Mouse (Mus musculus): ENCODE results near the gene Acsl3. TPM values are rescaled to one million over a fixed set of nuclear protein-coding genes. Genes with fewer than 3 reads are reported as not detected.

Acsl3 gene
- polyA plus RNA-seq, 1 experiment: 297 TPM

DNA sequence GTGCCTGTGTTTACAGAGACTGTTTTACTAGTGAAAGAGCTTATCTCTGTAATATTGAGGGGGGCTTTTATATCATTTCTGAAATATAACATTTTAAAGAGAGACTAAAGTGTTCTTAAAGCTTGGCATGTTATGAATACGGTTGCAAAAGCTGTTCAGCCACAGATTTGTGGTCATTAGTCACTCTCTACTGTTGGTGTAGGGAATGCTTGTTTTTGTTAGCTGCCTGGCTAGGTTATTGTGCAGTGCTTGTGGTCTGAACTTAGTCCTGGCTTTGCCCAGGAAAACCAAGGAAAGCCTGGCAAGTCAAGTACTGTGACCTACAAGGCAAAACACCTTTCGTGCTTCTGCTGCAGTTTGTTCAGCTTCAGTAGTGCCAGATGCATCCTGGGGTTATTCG is 44.1 kb downstream of the Acsl3 start:
- Histone ChIP-seq H3K4me1 (ENCODE audit: control insufficient read depth, insufficient read depth, low read length) (peaks cover 2% of the 10 kb centered on the region; the same call in 1 of the 2 replicates), H3K4me3 (ENCODE audit: insufficient read depth, low read depth, low read length) (no peak overlapping the region), H3K27ac (ENCODE audit: insufficient read depth, low read depth, low read length) (no peak overlapping the region)
- TF ChIP-seq CTCF (IDR thresholded peaks at IDR 0.05; ENCODE audit: insufficient read depth, low read depth, low read length): no peak
- TF ChIP-seq POLR2A (IDR thresholded peaks at IDR 0.05; ENCODE audit: insufficient read depth, low read depth, low read length): no peak
- WGBS: 83% methylated on average over 3 of the region's 3 CpGs

DNA sequence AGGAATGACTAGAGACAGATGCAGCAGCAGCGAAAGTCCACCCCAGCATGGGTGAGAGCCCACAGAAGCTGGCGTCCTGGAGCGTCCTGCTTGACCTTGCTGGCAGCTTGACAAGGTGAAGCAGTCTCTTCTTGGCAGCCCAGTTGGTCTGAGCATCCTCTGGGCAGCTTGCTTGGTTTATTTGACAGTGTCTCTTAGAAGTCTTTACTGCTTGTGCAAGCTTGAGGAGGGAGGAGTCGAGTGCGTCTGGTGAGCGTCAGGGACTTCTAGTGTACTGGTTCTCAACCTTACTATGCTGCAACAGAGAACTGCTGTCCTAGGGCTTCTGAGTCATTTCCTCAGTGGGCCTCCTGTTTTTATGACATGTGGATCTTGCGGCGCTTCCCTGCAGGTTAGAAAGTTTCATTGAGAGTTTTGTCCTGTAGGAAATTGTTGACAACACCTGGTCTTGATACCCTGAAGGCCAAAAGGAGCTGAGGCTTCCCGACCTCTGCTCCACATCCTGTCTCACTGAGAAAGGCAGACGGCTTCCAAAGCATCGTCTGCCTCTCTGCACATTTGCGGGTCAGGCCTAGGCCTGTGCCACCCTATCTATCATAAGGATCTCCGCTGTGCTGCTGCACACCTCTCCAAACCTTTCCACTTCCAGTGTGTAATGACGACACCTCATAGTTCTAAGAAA is 44.8 kb downstream of the Acsl3 start:
- TF ChIP-seq CTCF (IDR thresholded peaks at IDR 0.05; ENCODE audit: insufficient read depth, low read depth, low read length) (no peak), POLR2A (IDR thresholded peaks at IDR 0.05; ENCODE audit: insufficient read depth, low read depth, low read length) (no peak)
- Histone ChIP-seq H3K27ac (ENCODE audit: insufficient read depth, low read depth, low read length) (no peak overlapping the region), H3K4me1 (ENCODE audit: control insufficient read depth, insufficient read depth, low read length) (peaks cover 2% of the 10 kb centered on the region; the same call in 1 of the 2 replicates), H3K4me3 (ENCODE audit: insufficient read depth, low read depth, low read length) (no peak overlapping the region)
- 78% methylated on average over 14 of the region's 14 CpGs for WGBS

DNA sequence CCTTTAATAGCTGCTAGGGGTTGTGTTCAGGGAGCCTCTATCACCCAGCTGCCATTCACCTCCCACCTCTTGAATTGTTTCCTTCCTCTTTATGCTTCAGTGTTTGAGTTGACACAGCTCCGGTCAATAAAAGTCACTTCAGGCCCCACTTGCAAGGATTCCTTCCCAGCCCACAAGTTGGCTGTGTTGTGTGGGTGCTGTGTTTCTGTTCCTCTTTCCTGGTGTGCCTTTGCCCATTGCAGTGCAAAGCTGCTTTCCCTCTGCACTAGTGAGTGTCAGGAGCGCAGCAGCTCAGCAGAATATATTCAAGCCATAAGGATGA is 45.3 kb downstream of the Acsl3 start:
- H3K4me1 ChIP-seq (ENCODE audit: control insufficient read depth, insufficient read depth, low read length): 0 out of 2 replicates have a peak, but pooled peaks cover under 1% of the 10 kb centered on the region
- 81% methylated on average over 2 of the region's 2 CpGs for WGBS
- no peak for TF ChIP-seq CTCF (IDR thresholded peaks at IDR 0.05; ENCODE audit: insufficient read depth, low read depth, low read length)
- TF ChIP-seq POLR2A (IDR thresholded peaks at IDR 0.05; ENCODE audit: insufficient read depth, low read depth, low read length): no peak
- no peak overlapping the region for H3K27ac ChIP-seq (ENCODE audit: insufficient read depth, low read depth, low read length)
- H3K4me3 ChIP-seq (ENCODE audit: insufficient read depth, low read depth, low read length): no peak overlapping the region

DNA sequence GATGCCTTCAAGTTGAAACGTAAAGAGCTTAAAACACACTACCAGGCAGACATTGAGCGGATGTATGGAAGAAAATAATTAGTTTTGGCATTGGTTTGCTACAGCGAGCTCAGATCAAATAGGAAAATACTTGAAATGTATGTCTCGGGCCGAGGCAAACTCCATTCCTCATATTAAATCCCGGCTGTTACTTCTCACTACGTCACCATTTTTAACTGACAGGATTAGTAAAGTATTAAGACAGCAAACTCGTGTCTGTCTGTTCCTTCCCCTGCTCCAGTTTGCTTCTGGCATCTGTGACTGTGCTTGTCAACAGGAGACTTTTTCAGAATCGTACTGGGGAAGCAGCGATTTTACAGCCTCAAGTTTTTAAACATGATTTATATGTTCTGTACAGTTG is 48.7 kb downstream of the Acsl3 start:
- no peaks in the 10 kb centered on the region for H3K4me1 ChIP-seq (ENCODE audit: control insufficient read depth, insufficient read depth, low read length)
- no peak for TF ChIP-seq POLR2A (IDR thresholded peaks at IDR 0.05; ENCODE audit: insufficient read depth, low read depth, low read length)
- no peak for TF ChIP-seq CTCF (IDR thresholded peaks at IDR 0.05; ENCODE audit: insufficient read depth, low read depth, low read length)
- H3K4me3 ChIP-seq (ENCODE audit: insufficient read depth, low read depth, low read length): no peak overlapping the region
- H3K27ac ChIP-seq (ENCODE audit: insufficient read depth, low read depth, low read length): no peak overlapping the region
- 84% methylated on average over 10 of the region's 10 CpGs for WGBS

DNA sequence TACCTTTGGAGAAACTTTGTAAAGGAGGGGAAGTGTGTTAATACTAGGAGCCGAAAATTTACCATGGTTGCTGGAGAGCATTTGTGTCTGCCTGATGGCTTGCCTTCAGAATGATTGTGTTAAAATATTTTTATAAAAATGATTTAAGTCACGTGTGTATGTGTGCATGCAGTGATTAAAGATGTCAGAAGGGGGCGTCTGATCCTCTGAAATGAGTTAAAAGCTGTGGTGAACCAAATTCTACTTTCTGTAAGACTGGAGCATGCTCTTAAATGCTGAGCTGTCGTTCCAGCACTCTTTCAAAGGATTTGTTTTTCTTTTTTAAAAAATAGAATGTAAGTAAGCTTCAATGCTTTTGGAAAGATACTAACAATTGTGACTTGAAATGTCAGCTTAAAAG is 49.7 kb downstream of the Acsl3 start:
- WGBS: 45% methylated on average over 4 of the region's 4 CpGs
- H3K27ac ChIP-seq (ENCODE audit: insufficient read depth, low read depth, low read length): no peak overlapping the region

DNA sequence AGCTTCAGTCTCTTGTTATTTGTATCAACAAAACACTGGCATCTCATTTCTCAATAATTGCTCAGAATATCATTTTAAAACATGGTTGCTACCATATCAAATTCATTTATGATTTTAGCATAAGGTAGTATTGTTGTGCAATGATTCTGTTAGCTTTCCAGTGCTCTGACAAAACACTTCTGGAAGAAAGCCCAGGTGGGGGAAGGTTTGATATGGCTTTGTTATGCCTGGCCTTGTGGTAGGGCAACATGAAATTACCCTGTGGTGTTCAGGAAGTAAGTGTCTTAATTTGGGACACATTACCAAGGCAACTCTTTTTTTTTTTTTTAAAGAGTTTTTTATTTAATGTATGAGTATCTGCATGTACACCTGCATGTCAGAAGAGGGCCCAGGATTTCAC is 52.4 kb downstream of the Acsl3 start:
- Histone ChIP-seq H3K4me3 (ENCODE audit: insufficient read depth, low read depth, low read length) (no peak overlapping the region), H3K27ac (ENCODE audit: insufficient read depth, low read depth, low read length) (no peak overlapping the region)
- no peak for TF ChIP-seq POLR2A (IDR thresholded peaks at IDR 0.05; ENCODE audit: insufficient read depth, low read depth, low read length)
- TF ChIP-seq CTCF (IDR thresholded peaks at IDR 0.05; ENCODE audit: insufficient read depth, low read depth, low read length): no peak

More for the DNA sequence above, 49.7 kb downstream of the Acsl3 start:
- TF ChIP-seq POLR2A (IDR thresholded peaks at IDR 0.05; ENCODE audit: insufficient read depth, low read depth, low read length) (no peak), CTCF (IDR thresholded peaks at IDR 0.05; ENCODE audit: insufficient read depth, low read depth, low read length) (no peak)
- H3K4me3 ChIP-seq (ENCODE audit: insufficient read depth, low read depth, low read length): no peak overlapping the region
- H3K4me1 ChIP-seq (ENCODE audit: control insufficient read depth, insufficient read depth, low read length): no peaks in the 10 kb centered on the region

DNA sequence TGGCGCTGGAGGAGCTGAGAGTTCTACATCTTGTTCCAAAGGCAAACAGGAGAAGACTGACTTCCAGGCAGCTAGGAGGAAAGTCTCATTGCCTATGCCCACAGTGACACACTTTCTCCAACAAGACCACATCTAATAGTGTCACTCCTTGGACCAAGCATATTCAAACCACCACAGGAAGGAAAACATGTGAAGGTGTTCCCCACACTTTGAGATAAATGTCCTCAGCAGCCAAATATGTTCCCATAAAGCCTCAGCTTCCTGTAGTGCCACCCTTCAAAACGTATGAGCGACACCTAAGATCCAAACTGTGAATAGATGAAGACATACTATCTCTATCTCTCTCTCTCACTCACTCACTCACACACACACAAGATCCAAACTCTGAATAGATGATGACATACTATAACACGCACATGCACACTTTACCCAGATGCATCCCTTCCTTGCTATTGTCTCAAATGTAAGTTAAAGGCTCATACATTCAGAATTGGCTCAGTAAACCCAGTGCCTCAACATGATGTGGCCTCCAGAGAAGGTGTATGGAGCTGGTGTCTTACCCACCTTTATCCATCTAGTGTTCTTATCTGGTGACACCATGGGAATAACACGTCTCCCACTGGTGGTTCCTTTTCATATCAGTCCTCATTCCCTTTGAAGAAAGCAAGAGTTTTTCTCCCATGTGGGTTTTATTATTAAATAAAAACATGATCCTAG is 53.1 kb downstream of the Acsl3 start:
- Histone ChIP-seq H3K27ac (ENCODE audit: insufficient read depth, low read depth, low read length) (no peak overlapping the region), H3K4me1 (ENCODE audit: control insufficient read depth, insufficient read depth, low read length) (no peaks in the 10 kb centered on the region), H3K4me3 (ENCODE audit: insufficient read depth, low read depth, low read length) (no peak overlapping the region)
- 89% methylated on average over 5 of the region's 5 CpGs for WGBS
- TF ChIP-seq POLR2A (IDR thresholded peaks at IDR 0.05; ENCODE audit: insufficient read depth, low read depth, low read length) (no peak), CTCF (IDR thresholded peaks at IDR 0.05; ENCODE audit: insufficient read depth, low read depth, low read length) (no peak)

More for the DNA sequence above, 52.4 kb downstream of the Acsl3 start:
- H3K4me1 ChIP-seq (ENCODE audit: control insufficient read depth, insufficient read depth, low read length): no peaks in the 10 kb centered on the region

DNA sequence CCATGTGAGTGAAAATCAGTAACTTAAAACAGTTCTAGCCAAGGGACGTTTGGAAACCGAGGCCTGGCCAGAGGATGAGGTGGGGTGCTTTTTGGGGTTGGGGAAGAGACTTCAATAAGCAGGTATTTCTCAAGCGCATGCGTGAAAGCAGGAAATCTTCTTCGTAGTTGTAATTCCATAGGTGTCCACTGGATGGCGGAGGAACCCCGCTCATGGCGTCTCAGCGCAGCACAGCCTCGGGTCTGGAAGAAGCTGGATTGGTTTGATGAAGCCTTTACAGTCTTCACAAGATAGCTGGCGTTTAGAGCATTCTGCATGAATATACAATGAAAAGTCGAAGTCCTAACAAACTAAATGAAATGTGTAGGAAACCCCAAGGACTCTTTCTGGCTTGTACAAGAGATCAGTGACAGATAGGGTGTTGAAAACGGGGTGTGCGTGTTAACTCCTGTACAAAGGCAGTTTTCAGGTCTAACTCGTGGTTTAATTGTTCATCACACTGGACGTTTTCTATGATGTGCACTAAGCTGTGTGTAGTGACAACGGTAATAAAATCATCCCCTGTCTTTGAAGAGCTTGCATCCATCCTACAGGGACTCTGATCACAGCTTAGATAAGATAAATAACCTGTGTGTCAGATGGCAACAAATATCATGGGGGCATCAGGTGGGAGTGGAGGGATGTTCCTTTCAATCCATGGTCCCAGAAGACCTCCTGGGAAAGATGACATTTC is 67.0 kb downstream of the Acsl3 start:
- Histone ChIP-seq H3K27ac (ENCODE audit: insufficient read depth, low read depth, low read length) (no peak overlapping the region), H3K4me1 (ENCODE audit: control insufficient read depth, insufficient read depth, low read length) (no peaks in the 10 kb centered on the region), H3K4me3 (ENCODE audit: insufficient read depth, low read depth, low read length) (no peak overlapping the region)
- TF ChIP-seq CTCF (IDR thresholded peaks at IDR 0.05; ENCODE audit: insufficient read depth, low read depth, low read length) (peak; percentile 80), POLR2A (IDR thresholded peaks at IDR 0.05; ENCODE audit: insufficient read depth, low read depth, low read length) (no peak)
- WGBS: 13% methylated on average over 17 of the region's 17 CpGs

DNA sequence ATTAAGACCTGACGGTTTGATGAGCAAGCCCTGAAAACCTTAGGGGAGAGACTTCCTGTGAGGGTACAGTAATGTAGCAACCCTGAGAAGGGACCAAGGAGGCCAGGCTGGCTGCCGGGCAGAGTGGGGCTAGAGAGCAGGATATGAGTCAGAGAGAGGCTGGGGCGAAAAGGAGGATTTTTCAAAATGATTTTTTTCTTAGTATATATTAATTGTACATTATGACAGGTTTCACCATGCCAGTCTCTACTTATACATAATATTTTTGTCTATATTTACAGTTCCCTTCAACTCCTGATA is 67.5 kb downstream of the Acsl3 start:
- Histone ChIP-seq H3K4me3 (ENCODE audit: insufficient read depth, low read depth, low read length) (no peak overlapping the region), H3K4me1 (ENCODE audit: control insufficient read depth, insufficient read depth, low read length) (no peaks in the 10 kb centered on the region), H3K27ac (ENCODE audit: insufficient read depth, low read depth, low read length) (no peak overlapping the region)
- WGBS: 68% methylated on average over 3 of the region's 3 CpGs
- TF ChIP-seq POLR2A (IDR thresholded peaks at IDR 0.05; ENCODE audit: insufficient read depth, low read depth, low read length) (no peak), CTCF (IDR thresholded peaks at IDR 0.05; ENCODE audit: insufficient read depth, low read depth, low read length) (no peak)
